In the genomic region with DNA sequence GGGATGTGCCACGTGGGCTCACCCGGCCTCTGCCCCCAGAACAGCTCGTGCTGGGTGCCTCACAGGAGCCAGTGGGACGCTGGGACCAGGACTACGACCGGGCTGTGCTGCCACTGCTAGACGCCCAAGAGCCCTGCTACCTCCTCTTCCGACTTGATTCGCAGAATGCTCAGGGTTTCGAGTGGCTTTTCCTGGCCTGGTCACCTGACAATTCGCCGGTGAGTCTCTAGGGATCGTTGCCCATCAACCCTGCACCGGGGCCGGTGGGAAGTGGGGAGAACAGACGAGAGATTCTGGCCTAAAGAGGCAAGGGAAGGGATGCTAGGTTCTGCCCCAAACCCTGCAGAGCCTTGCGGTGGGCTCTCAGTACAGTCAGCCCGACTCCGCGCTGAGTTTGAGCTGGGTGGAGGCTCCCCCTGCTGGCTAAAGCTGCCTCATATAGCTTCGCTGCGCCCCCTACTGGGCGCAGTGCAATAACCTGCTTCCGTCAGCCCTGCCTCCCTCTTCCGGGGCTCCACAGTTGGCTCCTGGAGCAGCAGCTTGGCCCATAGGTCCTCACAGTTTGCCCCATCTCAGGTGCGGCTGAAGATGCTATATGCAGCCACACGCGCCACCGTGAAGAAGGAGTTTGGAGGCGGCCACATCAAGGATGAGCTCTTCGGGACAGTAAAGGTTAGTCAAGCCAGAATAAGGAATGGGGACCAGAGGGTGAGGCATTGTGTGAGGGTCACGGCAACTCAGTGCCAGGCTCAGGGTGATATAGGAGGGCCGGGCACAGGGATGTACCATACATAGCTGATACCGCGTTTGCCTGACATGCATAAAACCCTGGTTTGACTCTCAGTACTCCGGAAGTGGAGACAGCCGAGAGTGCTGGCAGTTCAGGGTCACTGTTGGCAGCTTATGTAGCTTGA, we compare ENCODE assay signal across 8 mouse cellular contexts. TPM values are rescaled to one million over a fixed set of nuclear protein-coding genes. Genes with fewer than 3 reads are reported as not detected.
DNase-seq lines count a peak whose midpoint lies in the region; ATAC-seq and TF ChIP-seq lines count a peak whose summit lies in the region.

No protein-coding gene starts in this region.

- peak overlapping the region; percentile 59 for H3K4me2 ChIP-seq in embryonic facial prominence, embryonic 13.5 days
- H3K4me2 ChIP-seq in kidney, embryonic 14.5 days (replicated peaks; ENCODE audit: low read depth, low read length), result peak overlapping the region; percentile 36
- H3K4me2 ChIP-seq in liver, embryonic 14.5 days (ENCODE audit: low read depth), result peak overlapping the region; percentile 54
- peak overlapping the region; percentile 59 for H3K4me2 ChIP-seq in neural tube, embryonic 12.5 days (replicated peaks)
- peak overlapping the region; percentile 64 for H3K4me2 ChIP-seq in stomach, postnatal 0 days (replicated peaks; ENCODE audit: low read depth)

- WGBS in embryonic facial prominence, embryonic 13.5 days, result 20% methylated on average over 37 of the region's 37 CpGs
- WGBS in heart, embryonic 10.5 days, result 19% methylated on average over 37 of the region's 37 CpGs
- 20% methylated on average over 37 of the region's 37 CpGs for WGBS in kidney, embryonic 14.5 days
- WGBS in liver, embryonic 14.5 days (ENCODE audit: insufficient replicate concordance), result 33% methylated on average over 37 of the region's 37 CpGs
- WGBS in neural tube, embryonic 12.5 days, result 18% methylated on average over 37 of the region's 37 CpGs
- WGBS in stomach, postnatal 0 days, result 22% methylated on average over 37 of the region's 37 CpGs

- H3K4me1 ChIP-seq in embryonic facial prominence, embryonic 13.5 days, result peaks cover 13% of the 10 kb centered on the region
- H3K4me1 ChIP-seq in heart, embryonic 10.5 days, result peaks cover 26% of the 10 kb centered on the region
- H3K4me1 ChIP-seq in kidney, embryonic 14.5 days (ENCODE audit: control insufficient read depth, insufficient read depth, low read length), result peaks cover 13% of the 10 kb centered on the region
- H3K4me1 ChIP-seq in liver, embryonic 14.5 days (replicated peaks; ENCODE audit: control insufficient read depth in 2 of 2, insufficient read depth in 2 of 2, low read length in 1 of 2), result no peaks in the 10 kb centered on the region
- H3K4me1 ChIP-seq in neural tube, embryonic 12.5 days, result peaks cover 12% of the 10 kb centered on the region
- no peaks in the 10 kb centered on the region for H3K4me1 ChIP-seq in stomach, postnatal 0 days (replicated peaks; ENCODE audit: control insufficient read depth, insufficient read depth)

- peak overlapping the region; percentile 70 for H3K9ac ChIP-seq in embryonic facial prominence, embryonic 13.5 days
- peak overlapping the region; percentile 52 for H3K9ac ChIP-seq in kidney, embryonic 14.5 days (ENCODE audit: low read depth, low read length)
- H3K9ac ChIP-seq in liver, embryonic 14.5 days (replicated peaks), result no peak overlapping the region
- peak overlapping the region; percentile 38; the same call in 1 of the 2 replicates for H3K9ac ChIP-seq in neural tube, embryonic 12.5 days
- H3K9ac ChIP-seq in stomach, postnatal 0 days (ENCODE audit: low read length), result peak overlapping the region; percentile 63

- peak overlapping the region; percentile 33 for H3K4me3 ChIP-seq in embryonic facial prominence, embryonic 13.5 days
- H3K4me3 ChIP-seq in heart, embryonic 10.5 days, result peak overlapping the region; percentile 53
- H3K4me3 ChIP-seq in kidney, embryonic 14.5 days (ENCODE audit: low read length), result peak overlapping the region; percentile 15
- peak overlapping the region in 1 of 2 experiments; percentile 12; a peak in 1 of 4 replicates for H3K4me3 ChIP-seq in liver, embryonic 14.5 days (ENCODE audit: insufficient read depth in 1 of 2, low read depth in 2 of 2, low read length in 2 of 2)
- peak overlapping the region; percentile 15 for H3K4me3 ChIP-seq in neural tube, embryonic 12.5 days
- H3K4me3 ChIP-seq in stomach, postnatal 0 days (ENCODE audit: low read depth, low read length), result peak overlapping the region; percentile 31

- peak overlapping the region; percentile 62 for H3K27ac ChIP-seq in embryonic facial prominence, embryonic 13.5 days
- H3K27ac ChIP-seq in heart, embryonic 10.5 days, result peak overlapping the region; percentile 79
- no peak overlapping the region; the same call in 1 of the 2 replicates for H3K27ac ChIP-seq in kidney, embryonic 14.5 days (ENCODE audit: low read depth, low read length)
- H3K27ac ChIP-seq in liver, embryonic 14.5 days, result no peak overlapping the region
- H3K27ac ChIP-seq in neural tube, embryonic 12.5 days, result no peak overlapping the region; the same call in 1 of the 2 replicates
- H3K27ac ChIP-seq in stomach, postnatal 0 days (replicated peaks), result peak overlapping the region; percentile 82

- no peaks in the 10 kb centered on the region for H3K27me3 ChIP-seq in embryonic facial prominence, embryonic 13.5 days
- no peaks in the 10 kb centered on the region for H3K27me3 ChIP-seq in heart, embryonic 10.5 days (ENCODE audit: insufficient read depth, poor library complexity, severe bottlenecking)
- H3K27me3 ChIP-seq in kidney, embryonic 14.5 days (ENCODE audit: control insufficient read depth, insufficient read depth, low read length), result no peaks in the 10 kb centered on the region
- no peaks in the 10 kb centered on the region for H3K27me3 ChIP-seq in liver, embryonic 14.5 days (ENCODE audit: control insufficient read depth, insufficient read depth, low read length)
- H3K27me3 ChIP-seq in neural tube, embryonic 12.5 days (replicated peaks), result no peaks in the 10 kb centered on the region
- H3K27me3 ChIP-seq in stomach, postnatal 0 days (ENCODE audit: control insufficient read depth, insufficient read depth, low read length), result no peaks in the 10 kb centered on the region

- peak; percentile 59 for ATAC-seq in embryonic facial prominence, embryonic 13.5 days (ENCODE audit: insufficient number of reproducible peaks, insufficient read depth, low FRiP score, low TSS enrichment, low read depth)
- peak; percentile 83 for ATAC-seq in kidney, embryonic 14.5 days (ENCODE audit: low FRiP score, low TSS enrichment)
- peak; percentile 73 for ATAC-seq in liver, embryonic 14.5 days (ENCODE audit: insufficient read depth)
- ATAC-seq in neural tube, embryonic 12.5 days (ENCODE audit: low FRiP score, low read depth), result peak; percentile 86
- ATAC-seq in stomach, postnatal 0 days (ENCODE audit: low FRiP score, low TSS enrichment), result peak; percentile 86

- DNase-seq in A20 (ENCODE audit: low read depth, low spot score), result peak; percentile 92
- peak; percentile 69 to 81 for DNase-seq in adrenal gland, postnatal 4 days (ENCODE audit: low spot score in 2 of 2)
- DNase-seq in heart, embryonic 10.5 days (ENCODE audit: low spot score), result peak; percentile 92
- DNase-seq in liver, embryonic 14.5 days (ENCODE audit: low read depth in 3 of 3, low spot score in 3 of 3), result peak; percentile 70 to 76 (median 72)
- peak; percentile 91 for DNase-seq in stomach, postnatal 0 days (ENCODE audit: low spot score)

- TF ChIP-seq EP300 in liver, embryonic 14.5 days (IDR thresholded peaks at IDR 0.05; ENCODE audit: low read depth), result no peak
- TF ChIP-seq EP300 in stomach, postnatal 0 days (optimal IDR thresholded peaks at IDR 0.05), result no peak

- no peaks in the 10 kb centered on the region for H3K9me3 ChIP-seq in embryonic facial prominence, embryonic 13.5 days
- no peaks in the 10 kb centered on the region for H3K9me3 ChIP-seq in heart, embryonic 10.5 days
- no peaks in the 10 kb centered on the region for H3K9me3 ChIP-seq in kidney, embryonic 14.5 days (ENCODE audit: control insufficient read depth, low read length)
- no peaks in the 10 kb centered on the region for H3K9me3 ChIP-seq in liver, embryonic 14.5 days (ENCODE audit: control insufficient read depth, low read length)
- no peaks in the 10 kb centered on the region for H3K9me3 ChIP-seq in neural tube, embryonic 12.5 days
- H3K9me3 ChIP-seq in stomach, postnatal 0 days (ENCODE audit: control insufficient read depth, low read length), result no peaks in the 10 kb centered on the region

- peaks cover 51% of the 10 kb centered on the region for H3K36me3 ChIP-seq in embryonic facial prominence, embryonic 13.5 days
- H3K36me3 ChIP-seq in heart, embryonic 10.5 days, result peaks cover 50% of the 10 kb centered on the region
- H3K36me3 ChIP-seq in kidney, embryonic 14.5 days (ENCODE audit: control insufficient read depth, insufficient read depth, low read length), result peaks cover 41% of the 10 kb centered on the region
- H3K36me3 ChIP-seq in liver, embryonic 14.5 days (replicated peaks; ENCODE audit: control insufficient read depth, insufficient read depth, low read depth), result no peaks in the 10 kb centered on the region
- peaks cover 30% of the 10 kb centered on the region for H3K36me3 ChIP-seq in neural tube, embryonic 12.5 days
- H3K36me3 ChIP-seq in stomach, postnatal 0 days (ENCODE audit: control insufficient read depth, insufficient read depth, low read length), result peaks cover 16% of the 10 kb centered on the region

- TF ChIP-seq CTCF in liver, embryonic 14.5 days (IDR thresholded peaks at IDR 0.05; ENCODE audit: low read depth), result peak; percentile 100
- peak; percentile 100 for TF ChIP-seq CTCF in stomach, postnatal 0 days (IDR thresholded peaks at IDR 0.05; ENCODE audit: low read depth)

RNA-seq across cellular contexts. Expression of a gene that starts 9.0 kb away (rescaled TPM):
- 10 to 100 TPM; 62.5 to 63.9 TPM for total RNA-seq in adrenal gland, postnatal 4 days (2021)
- 60.5 and 65.9 TPM in 2 replicates for polyA plus RNA-seq in embryonic facial prominence, embryonic 13.5 days (2015; fragmentation: Nextera tagmentation; extraction: Ambion mirVana)
- 70.5 and 77.2 TPM in 2 replicates for polyA plus RNA-seq in heart, embryonic 10.5 days (2016; fragmentation: Nextera tagmentation; extraction: Ambion mirVana)
- polyA plus RNA-seq in kidney, embryonic 14.5 days (2014; fragmentation: Nextera tagmentation; extraction: Ambion mirVana), result 77.9 and 80.8 TPM in 2 replicates
- 14.3 and 14.9 TPM in 2 replicates for polyA plus RNA-seq in liver, embryonic 14.5 days (2012; rRNA removed)
- polyA plus RNA-seq in liver, embryonic 14.5 days (2014; fragmentation: Nextera tagmentation; extraction: Ambion mirVana), result 18.7 and 19.7 TPM in 2 replicates
- polyA plus RNA-seq in neural tube, embryonic 12.5 days (2016; fragmentation: Nextera tagmentation; extraction: Ambion mirVana), result 60.9 and 61.6 TPM in 2 replicates
- polyA plus RNA-seq in stomach, postnatal 0 days (2015; fragmentation: Nextera tagmentation; extraction: Ambion mirVana), result 27.1 and 27.7 TPM in 2 replicates

RNA-seq across cellular contexts. Expression of a gene that starts 10.5 kb away (rescaled TPM):
- total RNA-seq in adrenal gland, postnatal 4 days (2021), result 1 to 10 TPM; 1.4 to 1.6 TPM
- polyA plus RNA-seq in embryonic facial prominence, embryonic 13.5 days (2015; fragmentation: Nextera tagmentation; extraction: Ambion mirVana), result not detected in 2 replicates
- not detected in 2 replicates for polyA plus RNA-seq in heart, embryonic 10.5 days (2016; fragmentation: Nextera tagmentation; extraction: Ambion mirVana)
- polyA plus RNA-seq in kidney, embryonic 14.5 days (2014; fragmentation: Nextera tagmentation; extraction: Ambion mirVana), result 0.14 TPM in 1 of 2 replicates, not detected in the other
- 0.29 and 0.45 TPM in 2 replicates for polyA plus RNA-seq in liver, embryonic 14.5 days (2012; rRNA removed)
- polyA plus RNA-seq in liver, embryonic 14.5 days (2014; fragmentation: Nextera tagmentation; extraction: Ambion mirVana), result 0.06 and 0.08 TPM in 2 replicates
- 0.05 TPM in 1 of 2 replicates, not detected in the other for polyA plus RNA-seq in neural tube, embryonic 12.5 days (2016; fragmentation: Nextera tagmentation; extraction: Ambion mirVana)
- 0.05 and 0.07 TPM in 2 replicates for polyA plus RNA-seq in stomach, postnatal 0 days (2015; fragmentation: Nextera tagmentation; extraction: Ambion mirVana)

RNA-seq across cellular contexts. Expression of a gene that starts 12.4 kb away (rescaled TPM):
- total RNA-seq in adrenal gland, postnatal 4 days (2021), result 10 to 100 TPM; 76.7 to 77.5 TPM
- 49.3 and 49.5 TPM in 2 replicates for polyA plus RNA-seq in embryonic facial prominence, embryonic 13.5 days (2015; fragmentation: Nextera tagmentation; extraction: Ambion mirVana)
- polyA plus RNA-seq in heart, embryonic 10.5 days (2016; fragmentation: Nextera tagmentation; extraction: Ambion mirVana), result 36.4 and 45.0 TPM in 2 replicates
- 36.4 and 43.1 TPM in 2 replicates for polyA plus RNA-seq in kidney, embryonic 14.5 days (2014; fragmentation: Nextera tagmentation; extraction: Ambion mirVana)
- polyA plus RNA-seq in liver, embryonic 14.5 days (2012; rRNA removed), result 7.2 and 10.0 TPM in 2 replicates
- 5.4 and 5.9 TPM in 2 replicates for polyA plus RNA-seq in liver, embryonic 14.5 days (2014; fragmentation: Nextera tagmentation; extraction: Ambion mirVana)
- 32.1 and 32.9 TPM in 2 replicates for polyA plus RNA-seq in neural tube, embryonic 12.5 days (2016; fragmentation: Nextera tagmentation; extraction: Ambion mirVana)
- polyA plus RNA-seq in stomach, postnatal 0 days (2015; fragmentation: Nextera tagmentation; extraction: Ambion mirVana), result 15.2 and 16.5 TPM in 2 replicates

RNA-seq across cellular contexts. Expression of a gene that starts 36.5 kb away (rescaled TPM):
- 100 to 1,000 TPM; 676 to 715 TPM for total RNA-seq in adrenal gland, postnatal 4 days (2021)
- polyA plus RNA-seq in embryonic facial prominence, embryonic 13.5 days (2015; fragmentation: Nextera tagmentation; extraction: Ambion mirVana), result 97.7 and 108 TPM in 2 replicates
- 96.9 and 120 TPM in 2 replicates for polyA plus RNA-seq in heart, embryonic 10.5 days (2016; fragmentation: Nextera tagmentation; extraction: Ambion mirVana)
- 71.8 and 95.3 TPM in 2 replicates for polyA plus RNA-seq in kidney, embryonic 14.5 days (2014; fragmentation: Nextera tagmentation; extraction: Ambion mirVana)
- polyA plus RNA-seq in liver, embryonic 14.5 days (2012; rRNA removed), result 29.2 and 29.8 TPM in 2 replicates
- polyA plus RNA-seq in liver, embryonic 14.5 days (2014; fragmentation: Nextera tagmentation; extraction: Ambion mirVana), result 36.9 and 43.6 TPM in 2 replicates
- 94.8 and 99.5 TPM in 2 replicates for polyA plus RNA-seq in neural tube, embryonic 12.5 days (2016; fragmentation: Nextera tagmentation; extraction: Ambion mirVana)
- 145 and 152 TPM in 2 replicates for polyA plus RNA-seq in stomach, postnatal 0 days (2015; fragmentation: Nextera tagmentation; extraction: Ambion mirVana)

RNA-seq across cellular contexts. Expression of a gene that starts 41.2 kb away (rescaled TPM):
- total RNA-seq in adrenal gland, postnatal 4 days (2021), result 100 to 1,000 TPM in 1 of 2 experiments, 10 to 100 TPM in 1; 98.9 to 105 TPM
- polyA plus RNA-seq in embryonic facial prominence, embryonic 13.5 days (2015; fragmentation: Nextera tagmentation; extraction: Ambion mirVana), result 28.4 and 30.3 TPM in 2 replicates
- polyA plus RNA-seq in heart, embryonic 10.5 days (2016; fragmentation: Nextera tagmentation; extraction: Ambion mirVana), result 21.6 and 25.5 TPM in 2 replicates
- 27.1 and 38.1 TPM in 2 replicates for polyA plus RNA-seq in kidney, embryonic 14.5 days (2014; fragmentation: Nextera tagmentation; extraction: Ambion mirVana)
- polyA plus RNA-seq in liver, embryonic 14.5 days (2012; rRNA removed), result 19.9 and 24.5 TPM in 2 replicates
- 6.5 and 8.1 TPM in 2 replicates for polyA plus RNA-seq in liver, embryonic 14.5 days (2014; fragmentation: Nextera tagmentation; extraction: Ambion mirVana)
- polyA plus RNA-seq in neural tube, embryonic 12.5 days (2016; fragmentation: Nextera tagmentation; extraction: Ambion mirVana), result 27.6 and 28.9 TPM in 2 replicates
- 9.1 and 10.3 TPM in 2 replicates for polyA plus RNA-seq in stomach, postnatal 0 days (2015; fragmentation: Nextera tagmentation; extraction: Ambion mirVana)

Comparison
In these comparisons a context has a peak if more than half of its experiments do, and no peak if none do; other contexts are left out.
1. H3K27ac ChIP-seq: peak in embryonic facial prominence, embryonic 13.5 days (single experiment), heart, embryonic 10.5 days (single experiment) and stomach, postnatal 0 days (single experiment); none in kidney, embryonic 14.5 days (single experiment), liver, embryonic 14.5 days (single experiment) and neural tube, embryonic 12.5 days (single experiment).
2. Peak in every context shown above with its lines, with median percentiles within 50 percentile points of each other: DNase-seq, ATAC-seq and H3K4me2 ChIP-seq.